Mouse (Mus musculus): ENCODE measurements around the gene Rbm15. TPM values are rescaled to one million over a fixed set of nuclear protein-coding genes. Genes with fewer than 3 reads are reported as not detected.

Rbm15 gene
- 16.3 and 19.5 TPM in 2 replicates for polyA plus RNA-seq (2014; fragmentation: Nextera tagmentation; extraction: Ambion mirVana)

DNA sequence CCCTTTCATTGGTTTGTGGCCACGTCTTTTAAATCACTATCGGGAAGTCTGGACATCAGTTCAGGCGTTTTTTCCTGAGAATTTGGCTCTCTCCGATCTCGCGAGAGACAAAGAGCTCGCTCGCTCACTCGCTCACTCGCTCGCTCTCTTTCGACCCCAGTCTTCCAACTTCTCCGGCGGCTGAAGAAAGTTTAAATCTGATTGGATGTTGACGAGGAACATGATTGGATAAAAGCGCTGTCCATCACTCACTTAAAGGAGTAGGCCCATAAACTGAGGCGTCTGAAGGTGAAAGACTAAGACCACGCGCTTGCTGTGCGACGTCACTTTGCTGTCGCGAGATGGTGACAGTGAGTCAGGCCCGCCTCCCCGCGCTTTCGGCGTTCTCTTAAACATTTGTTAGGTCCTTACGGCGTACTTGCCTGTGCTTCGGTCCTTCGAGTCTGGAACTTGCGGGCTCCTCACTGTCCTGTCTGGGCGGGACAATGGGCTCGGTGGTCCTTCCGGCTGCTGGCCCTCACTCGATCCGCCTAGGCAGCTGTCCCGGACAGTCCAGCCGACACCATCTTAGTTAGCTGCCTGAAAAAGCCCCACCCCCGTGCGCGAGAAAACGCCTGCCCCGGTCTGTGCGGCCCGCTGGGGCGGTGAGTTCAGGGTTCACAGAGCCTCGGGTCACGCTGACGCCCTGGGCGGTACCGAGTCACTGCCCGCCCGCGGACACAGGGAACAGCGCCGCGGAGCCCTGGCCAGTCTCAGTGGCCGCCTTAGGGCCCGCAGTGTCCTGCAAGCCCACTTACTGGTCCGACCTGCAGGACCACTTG lies at the start of gene Rbm15:
Gene Rbm15, minus strand, starts transcription at position 293 of the 821 bp plus-strand sequence.
- Histone ChIP-seq H3K27ac (ENCODE audit: low read depth, low read length) (peak within 1 kb of the TSS; percentile 95), H3K36me3 (ENCODE audit: control insufficient read depth, insufficient read depth, low read length) (no peaks in the 10 kb centered on the region), H3K9me3 (ENCODE audit: control insufficient read depth, low read length) (no peaks in the 10 kb centered on the region), H3K4me3 (ENCODE audit: low read depth, low read length) (peak within 1 kb of the TSS; percentile 96), H3K9ac (ENCODE audit: low read depth, low read length) (peak within 1 kb of the TSS; percentile 92), H3K4me2 (replicated peaks; ENCODE audit: low read depth, low read length) (peak within 1 kb of the TSS; percentile 93), H3K4me1 (replicated peaks; ENCODE audit: control insufficient read depth, insufficient read depth, low read length) (peaks cover 15% of the 10 kb centered on the region), H3K27me3 (ENCODE audit: control insufficient read depth, insufficient read depth, low read length) (no peaks in the 10 kb centered on the region)
- WGBS = under 1% methylated on average over 62 of the region's 62 CpGs
- DNase-seq (ENCODE audit: low spot score) = peak; percentile 97
- ATAC-seq (ENCODE audit: low FRiP score) = peak; percentile 96

- Histone ChIP-seq H3K9ac (ENCODE audit: low read depth, low read length) (no peak overlapping the region), H3K4me2 (replicated peaks; ENCODE audit: low read depth, low read length) (no peak overlapping the region), H3K9me3 (ENCODE audit: control insufficient read depth, low read length) (no peaks in the 10 kb centered on the region), H3K4me3 (ENCODE audit: low read depth, low read length) (no peak overlapping the region), H3K36me3 (ENCODE audit: control insufficient read depth, insufficient read depth, low read length) (no peaks in the 10 kb centered on the region), H3K27ac (ENCODE audit: low read depth, low read length) (no peak overlapping the region), H3K4me1 (replicated peaks; ENCODE audit: control insufficient read depth, insufficient read depth, low read length) (no peaks in the 10 kb centered on the region; the same call in 1 of the 2 replicates), H3K27me3 (ENCODE audit: control insufficient read depth, insufficient read depth, low read length) (no peaks in the 10 kb centered on the region)
- peak; percentile 77 for DNase-seq (ENCODE audit: low spot score)
- WGBS = 9% methylated on average over 4 of the region's 4 CpGs
- ATAC-seq (ENCODE audit: low FRiP score) = peak; percentile 61; the same call in 1 of the 2 replicates
Observed at GRCm38 (mm10) chr3:107379422-107379821, 45.9 kb upstream of the Rbm15 start.

- Histone ChIP-seq H3K4me3 (ENCODE audit: low read depth, low read length) (no peak overlapping the region), H3K27ac (ENCODE audit: low read depth, low read length) (no peak overlapping the region), H3K27me3 (ENCODE audit: control insufficient read depth, insufficient read depth, low read length) (no peaks in the 10 kb centered on the region), H3K36me3 (ENCODE audit: control insufficient read depth, insufficient read depth, low read length) (no peaks in the 10 kb centered on the region), H3K9ac (ENCODE audit: low read depth, low read length) (no peak overlapping the region), H3K4me2 (replicated peaks; ENCODE audit: low read depth, low read length) (no peak overlapping the region), H3K4me1 (replicated peaks; ENCODE audit: control insufficient read depth, insufficient read depth, low read length) (no peaks in the 10 kb centered on the region; the same call in 1 of the 2 replicates), H3K9me3 (ENCODE audit: control insufficient read depth, low read length) (no peaks in the 10 kb centered on the region)
- ATAC-seq (ENCODE audit: low FRiP score) = no peak
- 89% methylated on average over 5 of the region's 5 CpGs for WGBS
- DNase-seq (ENCODE audit: low spot score) = no peak
Observed at GRCm38 (mm10) chr3:107378626-107379025, 45.2 kb upstream of the Rbm15 start.

DNA sequence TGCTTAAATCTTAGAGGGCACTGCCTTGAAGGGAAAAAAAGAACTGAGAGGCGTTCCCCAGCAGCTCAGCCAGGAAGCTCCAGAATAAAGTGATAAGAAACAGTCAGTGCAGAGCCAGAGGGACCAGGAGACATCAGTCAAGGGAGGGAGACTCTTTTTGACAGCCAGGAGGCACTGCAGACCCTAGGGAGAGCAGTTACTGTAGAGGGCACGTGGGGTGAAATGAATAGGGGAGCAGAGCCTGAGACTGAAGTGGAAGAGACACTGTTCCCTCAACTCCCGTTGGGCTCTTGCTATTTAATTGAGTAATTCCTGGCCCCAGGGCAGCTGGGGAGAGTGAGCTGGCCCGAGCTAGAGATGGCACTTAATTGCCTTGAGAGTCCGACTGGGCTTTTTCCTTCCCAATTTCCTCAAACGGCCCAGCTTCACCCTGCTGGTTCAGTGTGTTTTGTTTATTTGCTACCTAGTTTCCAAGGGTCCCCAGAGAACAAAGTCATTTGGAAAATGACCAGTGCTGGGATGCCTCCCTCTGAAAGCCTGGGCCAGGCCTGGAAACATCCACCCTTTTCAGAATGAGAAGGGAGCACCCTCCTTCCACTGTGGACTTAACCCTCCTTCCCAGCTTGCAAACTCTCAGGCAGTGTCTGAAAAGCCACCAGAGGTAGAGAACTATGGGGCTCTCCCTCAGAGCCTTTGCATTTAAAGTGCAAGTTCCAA lies 41.6 kb upstream of the Rbm15 start:
- H3K9ac ChIP-seq (ENCODE audit: low read depth, low read length) = no peak overlapping the region
- DNase-seq (ENCODE audit: low spot score) = peak; percentile 9
- 0 out of 2 replicates have a peak, but pooled peaks have one; percentile 33 for ATAC-seq (ENCODE audit: low FRiP score)

DNA sequence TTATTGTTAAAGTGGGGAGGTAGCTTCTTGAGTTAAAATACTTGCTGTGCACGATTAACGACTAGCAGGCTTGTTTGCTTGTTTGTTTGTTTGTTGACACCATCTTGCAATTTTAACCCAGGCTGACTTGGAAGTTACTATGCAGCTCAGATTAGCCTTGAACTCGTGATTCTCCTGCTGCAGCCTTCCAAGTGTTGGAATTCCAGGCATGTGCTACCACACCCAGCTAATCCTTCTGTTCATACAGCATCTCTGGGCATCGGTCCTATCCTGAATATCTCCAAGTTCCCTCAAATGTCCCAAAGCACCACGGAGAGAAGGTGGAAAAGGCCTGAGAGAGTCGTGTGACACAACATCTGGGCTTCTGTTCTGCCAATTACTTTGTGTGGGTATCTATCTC lies 35.7 kb upstream of the Rbm15 start:
- WGBS = 79% methylated on average over 6 of the region's 6 CpGs
- Histone ChIP-seq H3K36me3 (ENCODE audit: control insufficient read depth, insufficient read depth, low read length) (no peaks in the 10 kb centered on the region), H3K4me1 (replicated peaks; ENCODE audit: control insufficient read depth, insufficient read depth, low read length) (no peaks in the 10 kb centered on the region), H3K4me2 (replicated peaks; ENCODE audit: low read depth, low read length) (no peak overlapping the region), H3K9ac (ENCODE audit: low read depth, low read length) (no peak overlapping the region), H3K27me3 (ENCODE audit: control insufficient read depth, insufficient read depth, low read length) (no peaks in the 10 kb centered on the region), H3K9me3 (ENCODE audit: control insufficient read depth, low read length) (no peaks in the 10 kb centered on the region), H3K4me3 (ENCODE audit: low read depth, low read length) (no peak overlapping the region), H3K27ac (ENCODE audit: low read depth, low read length) (no peak overlapping the region)
- no peak for DNase-seq (ENCODE audit: low spot score)
- no peak for ATAC-seq (ENCODE audit: low FRiP score)

More for the DNA sequence above, 41.6 kb upstream of the Rbm15 start:
- H3K9me3 ChIP-seq (ENCODE audit: control insufficient read depth, low read length) = no peaks in the 10 kb centered on the region
- H3K4me2 ChIP-seq (replicated peaks; ENCODE audit: low read depth, low read length) = no peak overlapping the region
- H3K4me1 ChIP-seq (replicated peaks; ENCODE audit: control insufficient read depth, insufficient read depth, low read length) = no peaks in the 10 kb centered on the region; the same call in 1 of the 2 replicates
- no peak overlapping the region for H3K27ac ChIP-seq (ENCODE audit: low read depth, low read length)
- 13% methylated on average over 6 of the region's 6 CpGs for WGBS
- H3K27me3 ChIP-seq (ENCODE audit: control insufficient read depth, insufficient read depth, low read length) = no peaks in the 10 kb centered on the region
- H3K36me3 ChIP-seq (ENCODE audit: control insufficient read depth, insufficient read depth, low read length) = no peaks in the 10 kb centered on the region
- no peak overlapping the region for H3K4me3 ChIP-seq (ENCODE audit: low read depth, low read length)

DNA sequence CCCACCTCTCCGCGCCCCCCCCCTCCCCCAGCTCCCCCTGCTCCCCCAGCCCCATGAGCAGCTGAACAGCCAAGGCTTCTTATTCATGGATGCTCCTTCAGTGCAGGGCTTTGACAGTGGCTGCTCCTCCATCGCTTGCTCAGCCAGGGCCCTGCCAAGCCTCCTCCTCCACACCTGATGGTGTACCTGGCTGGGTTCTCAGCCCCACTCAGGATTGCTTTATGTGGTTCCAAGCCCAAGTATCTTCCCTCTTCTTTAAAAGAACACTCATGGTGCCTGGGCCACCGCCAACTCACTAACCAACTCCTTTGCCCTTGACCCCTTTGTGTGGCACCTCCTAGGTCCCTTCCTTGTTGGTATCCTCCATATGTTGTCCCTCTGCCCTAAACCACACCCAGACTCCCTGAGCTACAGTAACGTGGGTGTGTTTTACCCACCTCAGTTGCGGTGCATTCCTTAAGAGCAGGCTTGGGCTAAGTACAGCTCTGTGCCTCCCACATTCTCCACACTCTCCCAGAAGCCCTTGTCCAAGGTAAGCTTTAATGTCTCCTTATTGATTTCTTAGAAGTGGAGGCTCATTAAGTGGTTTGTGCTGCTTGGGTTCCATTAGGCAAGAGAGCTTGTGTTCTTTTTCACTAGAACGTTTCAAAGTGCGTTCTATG lies 34.6 kb upstream of the Rbm15 start:
- H3K9me3 ChIP-seq (ENCODE audit: control insufficient read depth, low read length) = no peaks in the 10 kb centered on the region
- no peak overlapping the region for H3K4me2 ChIP-seq (replicated peaks; ENCODE audit: low read depth, low read length)
- no peak overlapping the region for H3K4me3 ChIP-seq (ENCODE audit: low read depth, low read length)
- no peaks in the 10 kb centered on the region for H3K36me3 ChIP-seq (ENCODE audit: control insufficient read depth, insufficient read depth, low read length)
- ATAC-seq (ENCODE audit: low FRiP score) = no peak
- H3K27me3 ChIP-seq (ENCODE audit: control insufficient read depth, insufficient read depth, low read length) = no peaks in the 10 kb centered on the region
- WGBS = 87% methylated on average over 8 of the region's 8 CpGs
- H3K27ac ChIP-seq (ENCODE audit: low read depth, low read length) = no peak overlapping the region
- no peak for DNase-seq (ENCODE audit: low spot score)
- H3K4me1 ChIP-seq (replicated peaks; ENCODE audit: control insufficient read depth, insufficient read depth, low read length) = no peaks in the 10 kb centered on the region
- H3K9ac ChIP-seq (ENCODE audit: low read depth, low read length) = no peak overlapping the region

GRCm38 (mm10) chr3:107365341-107365740 lies 31.9 kb upstream of the Rbm15 start:
- DNase-seq (ENCODE audit: low spot score) (no peak), ATAC-seq (ENCODE audit: low FRiP score) (no peak)
- no peaks in the 10 kb centered on the region for H3K9me3 ChIP-seq (ENCODE audit: control insufficient read depth, low read length)
- no peak overlapping the region for H3K9ac ChIP-seq (ENCODE audit: low read depth, low read length)
- WGBS = 66% methylated on average over 4 of the region's 4 CpGs
- no peaks in the 10 kb centered on the region for H3K27me3 ChIP-seq (ENCODE audit: control insufficient read depth, insufficient read depth, low read length)
- no peak overlapping the region for H3K4me3 ChIP-seq (ENCODE audit: low read depth, low read length)
- H3K4me2 ChIP-seq (replicated peaks; ENCODE audit: low read depth, low read length) = no peak overlapping the region
- no peaks in the 10 kb centered on the region for H3K4me1 ChIP-seq (replicated peaks; ENCODE audit: control insufficient read depth, insufficient read depth, low read length)
- no peaks in the 10 kb centered on the region for H3K36me3 ChIP-seq (ENCODE audit: control insufficient read depth, insufficient read depth, low read length)
- H3K27ac ChIP-seq (ENCODE audit: low read depth, low read length) = no peak overlapping the region

GRCm38 (mm10) chr3:107363391-107363790 lies 29.9 kb upstream of the Rbm15 start:
- no peak overlapping the region for H3K9ac ChIP-seq (ENCODE audit: low read depth, low read length)
- no peak overlapping the region for H3K4me2 ChIP-seq (replicated peaks; ENCODE audit: low read depth, low read length)
- no peaks in the 10 kb centered on the region for H3K27me3 ChIP-seq (ENCODE audit: control insufficient read depth, insufficient read depth, low read length)
- no peak overlapping the region for H3K4me3 ChIP-seq (ENCODE audit: low read depth, low read length)
- H3K36me3 ChIP-seq (ENCODE audit: control insufficient read depth, insufficient read depth, low read length) = no peaks in the 10 kb centered on the region
- H3K27ac ChIP-seq (ENCODE audit: low read depth, low read length) = no peak overlapping the region
- 88% methylated on average over 5 of the region's 5 CpGs for WGBS
- DNase-seq (ENCODE audit: low spot score) = no peak
- ATAC-seq (ENCODE audit: low FRiP score) = no peak
- H3K4me1 ChIP-seq (replicated peaks; ENCODE audit: control insufficient read depth, insufficient read depth, low read length) = no peaks in the 10 kb centered on the region
- H3K9me3 ChIP-seq (ENCODE audit: control insufficient read depth, low read length) = no peaks in the 10 kb centered on the region
